Mouse (Mus musculus): ENCODE data around the gene Hnf4a. TPM values are rescaled to one million over a fixed set of nuclear protein-coding genes. Genes with fewer than 3 reads are reported as not detected.

Gene Hnf4a
- 0.03 TPM in 2 replicates for polyA plus RNA-seq (2012; rRNA removed)

DNA sequence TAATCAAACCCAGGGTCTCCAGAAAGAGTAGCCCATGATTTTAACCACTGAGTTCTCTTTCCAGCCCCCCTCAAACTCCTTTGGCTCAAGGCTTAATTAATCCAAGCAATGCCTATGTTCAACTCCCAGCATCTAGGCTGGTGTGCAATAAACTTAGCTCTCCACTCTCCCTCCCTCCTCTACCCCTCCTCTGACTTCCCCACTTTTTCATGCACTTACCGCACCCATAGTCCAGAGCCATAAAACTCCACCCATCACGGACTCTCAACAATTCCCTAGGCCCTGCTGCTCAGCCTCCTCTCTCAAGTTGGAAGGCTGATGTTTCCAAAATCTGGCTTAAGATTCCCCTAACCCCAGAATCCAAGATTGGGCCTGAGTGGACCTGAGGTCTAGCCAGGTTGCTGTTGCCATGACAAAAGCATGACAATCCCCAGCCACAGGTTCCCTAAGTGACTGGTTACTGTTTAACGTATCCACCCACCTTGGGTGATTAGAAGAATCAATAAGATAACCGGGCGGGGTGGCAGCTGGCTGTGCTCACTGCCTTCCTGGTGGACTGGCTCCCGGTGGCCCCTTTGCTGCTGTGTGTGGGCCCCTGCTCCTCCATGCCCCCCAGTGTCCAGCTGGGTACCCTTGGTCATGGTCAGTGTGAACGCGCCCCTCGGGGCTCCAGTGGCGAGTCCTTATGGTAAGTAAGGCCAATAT is at the start of gene Hnf4a:
TSS of gene Hnf4a (plus strand) at position 509 of the 705 bp plus-strand sequence.

GRCm38 (mm10) chr2:163472466-163472851 is 34.1 kb upstream of the Hnf4a start, which contains the start of gene Fitm2:
Gene Fitm2, minus strand, starts transcription at chr2:163472629.

DNA sequence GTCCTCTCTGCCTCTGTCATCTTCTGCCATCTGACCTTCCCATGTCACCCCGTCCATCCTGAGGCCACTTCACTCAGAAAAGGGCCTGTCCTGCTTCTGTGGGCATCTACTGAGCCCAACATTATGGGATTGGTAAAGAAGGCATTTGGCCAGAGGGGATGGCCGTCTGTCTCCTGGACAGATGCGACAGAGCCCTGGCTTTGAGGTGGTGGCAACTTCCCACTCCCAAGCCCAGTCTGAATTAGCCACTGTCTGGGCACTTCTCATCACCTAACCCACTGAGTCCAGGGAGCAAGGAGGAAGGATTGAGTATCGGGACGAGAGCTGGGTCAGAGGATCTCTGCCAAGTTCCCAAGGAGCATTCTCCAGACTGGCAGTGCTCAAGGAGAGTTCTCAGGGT is 14.6 kb upstream of the Hnf4a start, which contains the start of gene R3hdml:
TSS of gene R3hdml (plus strand) at position 301 of the 400 bp plus-strand sequence.

DNA sequence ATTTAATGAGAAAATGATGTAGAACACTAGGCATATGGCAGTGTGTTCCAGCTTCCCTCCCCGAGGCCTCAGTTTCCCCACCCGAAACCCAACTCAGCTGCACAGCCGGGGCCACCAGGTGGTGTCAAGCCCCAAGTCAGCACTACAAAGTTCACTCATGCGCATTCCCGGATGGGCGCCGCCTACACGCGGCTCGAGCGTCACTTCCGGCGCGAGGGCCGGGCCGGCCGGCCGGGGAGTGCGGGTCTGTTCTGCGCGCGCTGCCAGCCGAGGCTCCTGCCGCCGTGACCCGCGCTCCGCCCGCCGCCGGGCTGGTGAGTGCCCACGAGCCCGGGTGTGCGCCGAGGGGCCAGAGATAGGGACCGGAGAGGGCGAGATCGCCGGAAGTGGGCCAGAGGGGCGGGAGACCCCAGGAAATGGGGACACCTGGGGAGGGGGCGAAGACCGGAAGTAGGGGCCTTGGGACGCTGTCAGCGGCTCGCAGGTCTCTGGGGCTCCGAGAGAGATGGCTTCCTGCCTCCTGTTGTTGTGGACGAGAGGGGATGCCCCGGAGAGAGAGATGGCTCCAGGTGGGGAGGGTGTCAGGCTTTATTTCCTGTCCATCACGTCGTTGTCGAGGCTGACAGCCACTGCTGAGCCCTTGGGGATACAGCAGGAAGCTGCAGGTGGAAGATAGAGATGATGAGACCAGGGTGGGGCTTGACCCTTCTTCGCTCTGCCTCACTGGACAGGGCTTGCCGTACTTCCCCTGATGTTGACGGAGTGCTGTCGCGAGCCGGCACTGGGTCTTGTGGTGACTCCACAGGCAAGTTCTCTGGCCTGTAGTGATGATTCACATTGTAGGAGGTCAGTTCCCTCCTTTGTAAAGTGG is 95.7 kb downstream of the Hnf4a start, which contains the start of gene Ttpal:
TSS of gene Ttpal (plus strand) at position 214 of the 871 bp plus-strand sequence.

Other genes with a start within 250 kb of the Hnf4a start
- 1.3 and 2.1 TPM in 2 replicates for gene Jph2, start 108.8 kb upstream of the Hnf4a start, polyA plus RNA-seq (2012; rRNA removed)
- gene Oser1, start 82.1 kb upstream of the Hnf4a start, polyA plus RNA-seq (2012; rRNA removed) = 27.2 and 27.8 TPM in 2 replicates
- gene Gdap1l1, start 68.3 kb upstream of the Hnf4a start, polyA plus RNA-seq (2012; rRNA removed) = 137 and 146 TPM in 2 replicates
- 7.1 and 7.4 TPM in 2 replicates for gene Fitm2, start 34.2 kb upstream of the Hnf4a start, polyA plus RNA-seq (2012; rRNA removed)
- 0.14 and 0.27 TPM in 2 replicates for gene R3hdml, start 14.5 kb upstream of the Hnf4a start, polyA plus RNA-seq (2012; rRNA removed)
- 28.1 and 28.4 TPM in 2 replicates for gene Ttpal, start 95.5 kb downstream of the Hnf4a start, polyA plus RNA-seq (2012; rRNA removed)
- gene Serinc3, start 138.3 kb downstream of the Hnf4a start, polyA plus RNA-seq (2012; rRNA removed) = 101 and 104 TPM in 2 replicates
- gene Pkig, start 151.6 kb downstream of the Hnf4a start, polyA plus RNA-seq (2012; rRNA removed) = 72.6 and 78.2 TPM in 2 replicates
- gene Ada, start 243.4 kb downstream of the Hnf4a start, polyA plus RNA-seq (2012; rRNA removed) = 4.0 and 4.4 TPM in 2 replicates

All from central nervous system, embryonic 18 days (tissue).